Mouse (Mus musculus): ENCODE measurements around the gene Ccdc173. TPM values are rescaled to one million over a fixed set of nuclear protein-coding genes. Genes with fewer than 3 reads are reported as not detected.

Gene Ccdc173
- 1.3 and 1.8 TPM in 2 replicates for polyA plus RNA-seq (2015; fragmentation: Nextera tagmentation; extraction: Ambion mirVana)

DNA sequence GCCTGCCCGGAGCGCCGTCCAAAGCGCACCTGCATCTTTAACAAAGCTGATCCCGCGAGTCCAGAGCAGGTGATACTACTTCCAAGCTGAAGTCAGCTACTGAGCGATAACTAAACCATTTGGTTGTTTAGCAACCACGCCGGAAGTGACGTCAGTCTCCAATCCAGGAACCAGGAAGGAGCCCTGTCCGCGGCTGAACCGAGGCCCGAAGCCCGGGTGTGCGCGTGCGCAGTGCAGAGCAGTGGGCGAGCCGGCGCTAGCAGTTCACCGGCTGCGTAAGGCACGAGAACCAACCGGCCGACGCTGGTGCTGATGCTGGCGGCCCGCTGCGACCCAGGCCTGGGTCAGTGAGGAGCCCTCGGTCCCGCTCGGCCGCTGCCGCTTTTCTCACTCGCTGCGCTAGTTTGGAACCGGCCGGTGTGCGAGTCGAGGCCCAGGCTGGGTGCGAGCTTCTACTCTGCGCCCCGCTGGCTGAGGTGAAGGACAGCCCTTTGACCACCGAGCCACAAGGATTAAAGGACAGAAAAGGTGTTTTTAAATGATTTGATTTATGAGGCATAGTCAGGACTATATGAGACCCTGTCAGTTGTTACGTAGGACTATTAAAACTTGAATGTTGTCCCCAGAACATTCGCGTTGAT, at the start of gene Ccdc173, which contains the start of gene Phospho2:
Ccdc173 (minus strand) TSS at position 147 of the 641 bp plus-strand sequence.
Phospho2 (plus strand) TSS at position 195 of the 641 bp plus-strand sequence.
- Histone ChIP-seq H3K4me1 (ENCODE audit: control insufficient read depth, insufficient read depth, low read length) (peaks cover 9% of the 10 kb centered on the region; the same call in 1 of the 2 replicates), H3K27ac (ENCODE audit: low read length) (peak within 1 kb of the TSS; percentile 80), H3K9me3 (replicated peaks; ENCODE audit: control insufficient read depth, low read length) (no peaks in the 10 kb centered on the region), H3K4me2 (ENCODE audit: low read depth, low read length) (peak within 1 kb of the TSS; percentile 98), H3K27me3 (ENCODE audit: control insufficient read depth, insufficient read depth, low read length) (no peaks in the 10 kb centered on the region), H3K9ac (ENCODE audit: low read length) (peak within 1 kb of the TSS; percentile 82), H3K4me3 (ENCODE audit: low read length) (peak within 1 kb of the TSS; percentile 87), H3K36me3 (ENCODE audit: control insufficient read depth, insufficient read depth) (peaks cover 6% of the 10 kb centered on the region; the same call in 1 of the 2 replicates)
- peak; percentile 95 for ATAC-seq (replicated peaks; ENCODE audit: extremely low read depth, insufficient read depth, low FRiP score)
- WGBS: 2% methylated on average over 48 of the region's 48 CpGs

DNA sequence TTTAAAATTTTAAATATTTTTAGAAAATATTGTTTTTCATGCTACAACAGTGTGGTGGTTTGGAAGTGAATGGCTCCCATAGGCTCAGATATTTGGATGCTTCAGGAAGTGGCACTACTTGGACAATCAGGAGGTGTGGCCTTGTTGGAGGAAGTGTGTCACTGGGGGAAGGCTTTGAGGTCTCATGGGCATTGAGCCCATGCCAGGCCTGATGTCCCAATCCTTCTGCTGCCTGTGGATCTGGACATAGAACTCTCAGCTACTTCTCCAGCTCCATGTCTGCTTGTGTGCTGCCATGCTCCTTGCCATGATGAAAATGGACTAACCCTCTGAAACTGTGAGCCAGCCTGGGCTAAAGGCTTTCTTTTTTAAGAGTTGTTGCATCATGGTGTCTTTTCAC, 49.3 kb upstream of the Ccdc173 start:
- no peaks in the 10 kb centered on the region for H3K9me3 ChIP-seq (replicated peaks; ENCODE audit: control insufficient read depth, low read length)
- no peak overlapping the region for H3K4me3 ChIP-seq (ENCODE audit: low read length)
- no peak overlapping the region for H3K27ac ChIP-seq (ENCODE audit: low read length)
- H3K4me1 ChIP-seq (ENCODE audit: control insufficient read depth, insufficient read depth, low read length): no peaks in the 10 kb centered on the region
- peaks cover 20% of the 10 kb centered on the region for H3K36me3 ChIP-seq (ENCODE audit: control insufficient read depth, insufficient read depth)
- no peak for ATAC-seq (replicated peaks; ENCODE audit: extremely low read depth, insufficient read depth, low FRiP score)
- H3K4me2 ChIP-seq (ENCODE audit: low read depth, low read length): no peak overlapping the region
- no peaks in the 10 kb centered on the region for H3K27me3 ChIP-seq (ENCODE audit: control insufficient read depth, insufficient read depth, low read length)
- H3K9ac ChIP-seq (ENCODE audit: low read length): no peak overlapping the region

DNA sequence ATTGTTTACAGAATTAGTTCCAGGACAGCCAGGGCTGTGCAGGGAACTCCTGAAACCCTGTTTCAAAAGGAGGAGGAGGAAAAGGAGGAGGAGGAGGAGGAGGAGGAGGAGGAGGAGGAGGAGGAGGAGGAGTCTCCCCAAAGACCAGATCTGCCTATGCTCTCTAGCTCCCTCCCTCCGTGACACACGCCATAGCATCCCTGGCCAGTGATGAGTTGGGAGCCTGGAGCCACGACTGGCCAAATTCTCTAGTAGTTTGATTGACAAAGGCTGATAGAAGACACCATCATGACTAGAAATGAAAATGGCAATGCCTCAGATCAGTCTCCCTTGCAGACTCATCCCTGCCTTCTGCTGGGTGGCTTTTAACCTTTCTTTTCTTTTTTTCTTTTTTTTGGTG, 48.6 kb upstream of the Ccdc173 start:
- Histone ChIP-seq H3K27me3 (ENCODE audit: control insufficient read depth, insufficient read depth, low read length) (no peaks in the 10 kb centered on the region), H3K4me3 (ENCODE audit: low read length) (no peak overlapping the region), H3K27ac (ENCODE audit: low read length) (no peak overlapping the region), H3K9me3 (replicated peaks; ENCODE audit: control insufficient read depth, low read length) (no peaks in the 10 kb centered on the region), H3K36me3 (ENCODE audit: control insufficient read depth, insufficient read depth) (peaks cover 27% of the 10 kb centered on the region), H3K9ac (ENCODE audit: low read length) (no peak overlapping the region), H3K4me2 (ENCODE audit: low read depth, low read length) (no peak overlapping the region), H3K4me1 (ENCODE audit: control insufficient read depth, insufficient read depth, low read length) (no peaks in the 10 kb centered on the region)
- 47% methylated on average over 3 of the region's 3 CpGs for WGBS
- ATAC-seq (replicated peaks; ENCODE audit: extremely low read depth, insufficient read depth, low FRiP score): no peak

DNA sequence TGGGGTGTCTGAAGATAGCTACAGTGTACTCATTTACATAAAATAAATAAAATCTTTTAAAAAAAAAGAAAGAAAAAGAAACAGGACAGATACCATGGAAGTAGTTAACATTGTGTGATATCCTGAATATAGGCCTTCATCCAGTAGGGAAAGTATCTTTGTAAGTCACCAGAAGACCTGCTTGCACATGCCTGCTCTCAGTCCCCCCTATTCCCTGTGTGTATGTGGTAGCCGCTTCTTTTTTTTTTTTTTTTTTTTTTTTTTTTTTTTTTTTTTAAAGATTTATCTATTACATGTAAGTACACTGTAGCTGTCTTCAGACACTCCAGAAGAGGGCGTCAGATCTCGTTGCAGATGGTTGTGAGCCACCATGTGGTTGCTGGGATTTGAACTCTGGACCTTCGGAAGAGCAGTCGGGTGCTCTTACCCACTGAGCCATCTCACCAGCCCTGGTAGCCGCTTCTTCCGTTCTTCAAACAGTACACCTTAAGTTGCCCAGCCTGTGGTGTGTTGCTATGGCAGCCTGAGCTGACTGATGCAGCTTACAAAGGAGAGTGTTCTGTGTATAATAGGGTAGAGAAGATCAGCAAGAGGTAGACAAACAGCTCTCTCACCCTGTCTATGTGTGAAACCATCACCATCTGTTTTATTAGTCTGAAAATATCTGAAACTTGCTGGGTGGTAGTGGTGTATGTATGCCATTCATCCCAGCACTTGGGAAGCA, 48.0 kb upstream of the Ccdc173 start:
- no peaks in the 10 kb centered on the region for H3K4me1 ChIP-seq (ENCODE audit: control insufficient read depth, insufficient read depth, low read length)
- no peaks in the 10 kb centered on the region for H3K9me3 ChIP-seq (replicated peaks; ENCODE audit: control insufficient read depth, low read length)
- WGBS: 86% methylated on average over 5 of the region's 7 CpGs
- H3K36me3 ChIP-seq (ENCODE audit: control insufficient read depth, insufficient read depth): peaks cover 30% of the 10 kb centered on the region
- ATAC-seq (replicated peaks; ENCODE audit: extremely low read depth, insufficient read depth, low FRiP score): no peak
- H3K9ac ChIP-seq (ENCODE audit: low read length): no peak overlapping the region
- no peak overlapping the region for H3K4me3 ChIP-seq (ENCODE audit: low read length)
- H3K27ac ChIP-seq (ENCODE audit: low read length): no peak overlapping the region
- H3K4me2 ChIP-seq (ENCODE audit: low read depth, low read length): no peak overlapping the region
- no peaks in the 10 kb centered on the region for H3K27me3 ChIP-seq (ENCODE audit: control insufficient read depth, insufficient read depth, low read length)

DNA sequence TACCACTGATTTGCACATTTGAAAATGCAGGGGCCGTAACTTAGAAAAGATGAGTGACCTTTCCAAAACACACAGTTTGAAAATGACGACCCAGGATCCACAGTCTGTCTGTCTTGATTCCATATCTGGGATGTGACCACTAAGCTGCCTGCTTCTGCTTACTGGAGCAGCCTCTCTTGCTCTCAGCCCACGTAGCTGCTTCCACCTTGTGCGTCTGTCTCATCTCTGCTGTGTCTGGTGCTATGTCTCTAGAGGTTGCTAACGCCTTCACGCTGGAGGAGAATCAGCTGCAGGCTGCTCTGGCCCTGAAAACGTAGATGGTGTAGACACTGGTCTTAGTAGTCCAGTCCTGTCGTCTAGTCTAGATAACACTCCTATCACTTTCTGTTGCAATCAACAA, 40.7 kb upstream of the Ccdc173 start:
- H3K9ac ChIP-seq (ENCODE audit: low read length): no peak overlapping the region
- no peak overlapping the region for H3K4me2 ChIP-seq (ENCODE audit: low read depth, low read length)
- ATAC-seq (replicated peaks; ENCODE audit: extremely low read depth, insufficient read depth, low FRiP score): no peak
- no peaks in the 10 kb centered on the region for H3K9me3 ChIP-seq (replicated peaks; ENCODE audit: control insufficient read depth, low read length)
- WGBS: 76% methylated on average over 8 of the region's 8 CpGs
- peaks cover 37% of the 10 kb centered on the region for H3K36me3 ChIP-seq (ENCODE audit: control insufficient read depth, insufficient read depth)
- no peaks in the 10 kb centered on the region for H3K27me3 ChIP-seq (ENCODE audit: control insufficient read depth, insufficient read depth, low read length)
- peaks cover 3% of the 10 kb centered on the region; the same call in 1 of the 2 replicates for H3K4me1 ChIP-seq (ENCODE audit: control insufficient read depth, insufficient read depth, low read length)
- H3K27ac ChIP-seq (ENCODE audit: low read length): no peak overlapping the region
- H3K4me3 ChIP-seq (ENCODE audit: low read length): no peak overlapping the region

DNA sequence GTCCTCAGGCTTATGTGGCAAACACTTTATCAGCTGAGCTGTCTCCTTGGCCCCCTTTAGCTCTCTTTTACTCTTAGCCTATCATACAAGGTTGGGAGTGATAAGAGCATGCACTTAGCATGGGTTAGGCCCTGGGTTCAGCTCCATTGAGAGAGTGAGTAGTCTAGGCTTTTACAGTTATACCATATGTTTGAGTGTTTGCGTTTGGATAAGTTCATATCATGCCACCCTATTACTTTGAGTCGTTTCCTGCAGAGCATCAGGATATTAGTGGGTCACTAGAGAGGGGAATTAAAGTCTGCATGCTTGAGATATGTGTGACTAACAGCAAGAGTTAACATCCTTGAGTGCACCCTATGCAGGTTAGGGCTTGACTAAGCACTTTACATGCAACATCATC, 40.3 kb upstream of the Ccdc173 start:
- no peak overlapping the region for H3K4me2 ChIP-seq (ENCODE audit: low read depth, low read length)
- H3K9me3 ChIP-seq (replicated peaks; ENCODE audit: control insufficient read depth, low read length): no peaks in the 10 kb centered on the region
- no peaks in the 10 kb centered on the region for H3K27me3 ChIP-seq (ENCODE audit: control insufficient read depth, insufficient read depth, low read length)
- H3K4me3 ChIP-seq (ENCODE audit: low read length): no peak overlapping the region
- H3K36me3 ChIP-seq (ENCODE audit: control insufficient read depth, insufficient read depth): peaks cover 33% of the 10 kb centered on the region
- H3K9ac ChIP-seq (ENCODE audit: low read length): no peak overlapping the region
- no peak for ATAC-seq (replicated peaks; ENCODE audit: extremely low read depth, insufficient read depth, low FRiP score)
- H3K27ac ChIP-seq (ENCODE audit: low read length): no peak overlapping the region
- peaks cover 5% of the 10 kb centered on the region; the same call in 1 of the 2 replicates for H3K4me1 ChIP-seq (ENCODE audit: control insufficient read depth, insufficient read depth, low read length)
- 70% methylated on average over 2 of the region's 2 CpGs for WGBS

DNA sequence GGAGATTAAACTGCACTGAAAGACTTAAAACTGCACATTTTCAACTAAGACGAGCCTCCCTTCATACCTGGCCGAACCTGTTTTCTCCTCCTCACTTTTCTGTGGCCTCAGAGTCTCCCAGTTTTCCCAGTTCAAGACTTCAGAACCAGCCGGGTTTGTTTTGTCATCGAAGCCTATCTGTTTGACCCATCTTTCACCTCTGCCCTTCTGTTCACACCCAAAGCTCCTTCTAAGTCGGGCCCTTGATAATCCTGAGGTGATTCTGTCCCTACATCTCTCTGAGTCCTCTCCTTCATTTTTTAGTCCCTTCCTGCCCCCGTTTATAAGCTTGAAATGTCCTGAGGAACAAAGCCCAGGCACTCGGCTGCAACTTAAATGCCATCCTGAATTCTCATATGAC, 38.7 kb upstream of the Ccdc173 start:
- no peak overlapping the region for H3K4me3 ChIP-seq (ENCODE audit: low read length)
- H3K27me3 ChIP-seq (ENCODE audit: control insufficient read depth, insufficient read depth, low read length): no peaks in the 10 kb centered on the region
- no peak overlapping the region for H3K4me2 ChIP-seq (ENCODE audit: low read depth, low read length)
- WGBS: 34% methylated on average over 7 of the region's 7 CpGs
- peaks cover 15% of the 10 kb centered on the region for H3K4me1 ChIP-seq (ENCODE audit: control insufficient read depth, insufficient read depth, low read length)
- ATAC-seq (replicated peaks; ENCODE audit: extremely low read depth, insufficient read depth, low FRiP score): no peak
- H3K9me3 ChIP-seq (replicated peaks; ENCODE audit: control insufficient read depth, low read length): no peaks in the 10 kb centered on the region
- no peak overlapping the region for H3K9ac ChIP-seq (ENCODE audit: low read length)
- no peak overlapping the region for H3K27ac ChIP-seq (ENCODE audit: low read length)
- peaks cover 19% of the 10 kb centered on the region for H3K36me3 ChIP-seq (ENCODE audit: control insufficient read depth, insufficient read depth)

DNA sequence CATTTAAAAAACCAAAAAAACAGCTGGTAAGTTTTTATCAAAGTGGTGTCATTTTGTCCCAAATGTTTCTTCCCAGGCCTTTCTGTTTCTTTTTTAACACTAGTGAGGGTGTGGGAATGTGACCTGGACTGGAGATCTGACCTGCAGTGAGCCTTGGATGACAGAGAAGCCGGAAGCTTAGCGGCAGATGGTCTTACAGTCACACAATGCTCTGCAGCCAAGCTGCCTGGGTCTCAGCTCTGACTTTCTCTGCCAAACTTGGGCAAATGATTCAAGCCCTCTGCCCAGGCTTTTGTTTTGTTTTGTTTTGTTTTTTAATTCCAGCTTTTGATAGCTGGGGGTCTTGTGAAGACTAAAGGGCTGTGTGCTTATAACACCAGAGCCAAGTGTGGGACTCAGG, 37.0 kb upstream of the Ccdc173 start:
- WGBS: 84% methylated on average over 2 of the region's 2 CpGs
- no peaks in the 10 kb centered on the region for H3K27me3 ChIP-seq (ENCODE audit: control insufficient read depth, insufficient read depth, low read length)
- no peaks in the 10 kb centered on the region for H3K9me3 ChIP-seq (replicated peaks; ENCODE audit: control insufficient read depth, low read length)
- ATAC-seq (replicated peaks; ENCODE audit: extremely low read depth, insufficient read depth, low FRiP score): no peak
- H3K4me1 ChIP-seq (ENCODE audit: control insufficient read depth, insufficient read depth, low read length): peaks cover 15% of the 10 kb centered on the region
- no peak overlapping the region for H3K4me2 ChIP-seq (ENCODE audit: low read depth, low read length)
- H3K27ac ChIP-seq (ENCODE audit: low read length): no peak overlapping the region
- no peak overlapping the region for H3K9ac ChIP-seq (ENCODE audit: low read length)
- H3K4me3 ChIP-seq (ENCODE audit: low read length): no peak overlapping the region
- peaks cover 14% of the 10 kb centered on the region for H3K36me3 ChIP-seq (ENCODE audit: control insufficient read depth, insufficient read depth)

DNA sequence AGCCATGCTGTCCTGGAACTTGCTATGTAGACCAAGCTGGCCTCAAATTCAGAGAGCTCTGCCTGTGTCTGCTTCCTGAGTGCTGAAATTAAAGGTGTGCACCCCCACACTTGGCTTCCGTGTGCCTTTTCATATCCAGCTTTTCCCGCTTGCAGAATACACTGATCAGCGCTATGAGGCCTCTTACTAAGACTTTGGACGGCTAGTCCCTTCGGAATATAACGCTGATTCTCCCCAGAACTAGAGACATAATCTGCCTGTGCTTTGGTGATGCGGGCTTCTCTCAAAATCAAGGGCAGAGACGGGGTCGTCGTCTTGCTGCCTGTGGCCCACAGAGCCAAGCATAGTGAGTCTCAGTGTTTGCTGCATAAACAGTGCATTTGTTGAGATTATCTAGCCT, 36.5 kb upstream of the Ccdc173 start:
- Histone ChIP-seq H3K9ac (ENCODE audit: low read length) (no peak overlapping the region), H3K9me3 (replicated peaks; ENCODE audit: control insufficient read depth, low read length) (no peaks in the 10 kb centered on the region), H3K4me1 (ENCODE audit: control insufficient read depth, insufficient read depth, low read length) (peaks cover 18% of the 10 kb centered on the region), H3K27me3 (ENCODE audit: control insufficient read depth, insufficient read depth, low read length) (no peaks in the 10 kb centered on the region), H3K27ac (ENCODE audit: low read length) (peak overlapping the region; percentile 39; the same call in 1 of the 2 replicates), H3K36me3 (ENCODE audit: control insufficient read depth, insufficient read depth) (peaks cover 10% of the 10 kb centered on the region), H3K4me3 (ENCODE audit: low read length) (no peak overlapping the region), H3K4me2 (ENCODE audit: low read depth, low read length) (no peak overlapping the region)
- WGBS: 72% methylated on average over 10 of the region's 10 CpGs
- ATAC-seq (replicated peaks; ENCODE audit: extremely low read depth, insufficient read depth, low FRiP score): no peak
